Mouse (Mus musculus) ES-E14 (cell line): ENCODE results near the gene Arih2. TPM values are rescaled to one million over a fixed set of nuclear protein-coding genes. Genes with fewer than 3 reads are reported as not detected.

Experiments used
- DNase-seq: peaks from one replicate; pipeline ENCODE4 v3.0.0-alpha.2; 2013; ENCODE audit warnings: low read depth, low spot score
- H3K27ac ChIP-seq: 2 replicates; pipeline ENCODE4 v1.5.1; 2012; ENCODE audit warnings: low read depth, mild to moderate bottlenecking, low read length, moderate library complexity, mixed read lengths; ENCODE audit not compliant: poor library complexity, insufficient read depth, severe bottlenecking
- H3K36me3 ChIP-seq: 2 replicates; pipeline ENCODE4 v1.6.1; 2012; ENCODE audit warnings: mild to moderate bottlenecking, low read length, moderate library complexity, mixed read lengths; ENCODE audit not compliant: control insufficient read depth, poor library complexity, insufficient read depth, severe bottlenecking
- H3K4me1 ChIP-seq, 2 experiments: fragments of 150-350 bp in 1 of 2; sonication (generic) in 1 of 2; 2 replicates each; pipeline ENCODE4 v1.6.1; 2012; ENCODE audit warnings: low read length in 2 of 2, mild to moderate bottlenecking in 1 of 2, mixed read lengths in 1 of 2; ENCODE audit not compliant: control insufficient read depth in 2 of 2, insufficient read depth in 2 of 2, poor library complexity in 1 of 2
- H3K4me3 ChIP-seq, 2 experiments: fragments of 150-350 bp in 1 of 2; sonication (generic) in 1 of 2; 2 replicates each; pipeline ENCODE4 v1.5.1; 2012; ENCODE audit warnings: low read length in 2 of 2, low read depth in 1 of 2, mild to moderate bottlenecking in 1 of 2, mixed read lengths in 1 of 2; ENCODE audit not compliant: insufficient read depth in 1 of 2, poor library complexity in 1 of 2, severe bottlenecking in 1 of 2
- H3K9ac ChIP-seq: 2 replicates; pipeline ENCODE4 v1.6.1; 2012; ENCODE audit warnings: low read depth, mild to moderate bottlenecking, low read length, mixed read lengths; ENCODE audit not compliant: poor library complexity, insufficient read depth, severe bottlenecking
- H3K9me3 ChIP-seq: fragments of 150-350 bp; sonication (generic); 2 replicates; pipeline ENCODE4 v1.6.1; 2012; ENCODE audit warnings: low read depth, mild to moderate bottlenecking, low read length; ENCODE audit not compliant: control insufficient read depth, insufficient read depth
- CHD2 ChIP-seq: IDR thresholded peaks from 2 replicates; pipeline ENCODE4 v1.6.1; 2014; ENCODE audit warnings: mild to moderate bottlenecking, low read depth, low read length, inconsistent platforms
- HCFC1 ChIP-seq: IDR thresholded peaks from 2 replicates; pipeline ENCODE4 v1.6.1; 2012; ENCODE audit warnings: low read length, inconsistent platforms, borderline replicate concordance; ENCODE audit not compliant: insufficient read depth
- MAFK ChIP-seq: IDR thresholded peaks from 2 replicates; pipeline ENCODE4 v1.6.1; 2014; ENCODE audit warnings: mild to moderate bottlenecking, low read depth, low read length, inconsistent platforms; ENCODE audit not compliant: insufficient read depth
- ZC3H11A ChIP-seq: IDR thresholded peaks from 2 replicates; pipeline ENCODE4 v1.6.1; 2012; ENCODE audit warnings: low read depth, mild to moderate bottlenecking, inconsistent platforms, low read length, borderline replicate concordance
- ZNF384 ChIP-seq: IDR thresholded peaks from 2 replicates; pipeline ENCODE4 v1.6.1; 2012; ENCODE audit warnings: low read depth, low read length, inconsistent platforms
- in situ Hi-C, 2 experiments: fragments of 600-800 bp; cut with MboI; formaldehyde crosslinking; loops; one replicate each; pipeline ENCODE4 v1.15.1; 2025; ENCODE audit warnings: low sequenced_read_pairs in 2 of 2, inconsistent platforms in 1 of 2; ENCODE audit not compliant: unreplicated experiment in 2 of 2
- total RNA-seq: library from RNA; depleted of rRNA; stranded (reverse); fragments of 300-350 nt; gene quantifications from 2 replicates; pipeline ENCODE4 v1.2.3, GENCODE M21; 2012

Arih2 gene
- total RNA-seq, 1 experiment, result 128 TPM

GRCm38 (mm10) chr9:108568511-108568921, 80.7 kb downstream of the Arih2 start:
- TF ChIP-seq HCFC1, result no peak
- TF ChIP-seq ZC3H11A, result no peak
- TF ChIP-seq CHD2, result no peak
- TF ChIP-seq ZNF384, result no peak
- TF ChIP-seq MAFK, result no peak
- H3K9ac ChIP-seq, result peak overlapping the region; percentile 78
- H3K27ac ChIP-seq, result peak overlapping the region; percentile 65
- H3K4me1 ChIP-seq, result peaks cover 6 to 16% of the 10 kb centered on the region in 2 experiments; a peak in 3 of 4 replicates
- in situ Hi-C loops, result no loop called here
- H3K36me3 ChIP-seq, result peaks cover 51% of the 10 kb centered on the region
- DNase-seq, result no peak
- no peaks in the 10 kb centered on the region for H3K9me3 ChIP-seq
- H3K4me3 ChIP-seq, result peak overlapping the region; percentile 73 to 82

GRCm38 (mm10) chr9:108567931-108568419, 81.2 kb downstream of the Arih2 start:
- peaks cover 6 to 11% of the 10 kb centered on the region in 2 experiments; a peak in 2 of 4 replicates for H3K4me1 ChIP-seq
- peak overlapping the region; percentile 82 for H3K27ac ChIP-seq
- H3K9me3 ChIP-seq, result no peaks in the 10 kb centered on the region
- peak overlapping the region; percentile 78 for H3K9ac ChIP-seq
- peaks cover 49% of the 10 kb centered on the region for H3K36me3 ChIP-seq
- TF ChIP-seq HCFC1, result no peak
- TF ChIP-seq ZC3H11A, result no peak
- no peak for TF ChIP-seq CHD2
- TF ChIP-seq MAFK, result no peak
- TF ChIP-seq ZNF384, result no peak
- in situ Hi-C loops, result no loop called here
- H3K4me3 ChIP-seq, result peak overlapping the region; percentile 73 to 82
- DNase-seq, result no peak

- no peak for TF ChIP-seq ZNF384
- TF ChIP-seq HCFC1, result peak; percentile 76; the same call in 1 of the 2 replicates
- 0 out of 2 replicates have a peak, but pooled peaks have one; percentile 1 for TF ChIP-seq MAFK
- TF ChIP-seq CHD2, result no peak; the same call in 1 of the 2 replicates
- peak within 1 kb of the TSS; percentile 73 to 82 for H3K4me3 ChIP-seq
- peaks cover 6 to 11% of the 10 kb centered on the region in 2 experiments; a peak in 2 of 4 replicates for H3K4me1 ChIP-seq
- H3K36me3 ChIP-seq, result peaks cover 46% of the 10 kb centered on the region
- peak within 1 kb of the TSS; percentile 82 for H3K27ac ChIP-seq
- peak; percentile 95 for DNase-seq
- in situ Hi-C loops, result no loop called here
- H3K9ac ChIP-seq, result peak within 1 kb of the TSS; percentile 83
- no peaks in the 10 kb centered on the region for H3K9me3 ChIP-seq
These were observed 82.1 kb downstream of the Arih2 start, which contains the start of gene Ndufaf3 for GRCm38 (mm10) chr9:108566815-108567776. Gene Ndufaf3 (minus strand): TSS chr9:108567434.

- Histone ChIP-seq H3K4me3 (peak overlapping the region; percentile 73 to 82), H3K4me1 (peaks cover 6 to 11% of the 10 kb centered on the region in 2 experiments; a peak in 2 of 4 replicates), H3K9ac (peak overlapping the region; percentile 83), H3K36me3 (peaks cover 47% of the 10 kb centered on the region), H3K9me3 (no peaks in the 10 kb centered on the region), H3K27ac (peak overlapping the region; percentile 67)
- TF ChIP-seq CHD2, result no peak
- no peak for TF ChIP-seq HCFC1
- TF ChIP-seq ZNF384, result no peak
- in situ Hi-C loops, result no loop called here
- no peak for DNase-seq
These were observed 83.0 kb downstream of the Arih2 start for GRCm38 (mm10) chr9:108565881-108566814.
